Mouse (Mus musculus) CH12.LX (cell line): ENCODE measurements at regions not wholly inside any gene's neighbourhood (a gene's known extent, or its start where the extent isn't known, plus 50 kb on each side); places are given as distances from the start of the nearest gene placed in this dataset.

Experiments used
- CTCF ChIP-seq, 2 experiments: IDR thresholded peaks in 1 of 2; conservative IDR thresholded peaks in 1 of 2; 2 replicates each; pipeline ENCODE4 v1.5.1; 2011 to 2012; ENCODE audit warnings: low read depth in 2 of 2, low read length in 2 of 2, improper control_type of control experiment in 1 of 2, inconsistent platforms in 1 of 2, mild to moderate bottlenecking in 1 of 2, moderate library complexity in 1 of 2
- MAFK ChIP-seq: IDR thresholded peaks from 2 replicates; pipeline ENCODE4 v1.6.1; 2011; ENCODE audit warnings: low read length, improper control_type of control experiment; ENCODE audit not compliant: insufficient replicate concordance

- TF ChIP-seq MAFK (no peak), CTCF (conservative IDR thresholded peaks at IDR 0.05 in 1 of 2, IDR thresholded peaks at IDR 0.05 in 1 of 2; ENCODE audit: low read depth in 2 of 2, low read length in 2 of 2) (no peak)
Measured at GRCm38 (mm10) chr3:52527010-52527754, 259.0 kb downstream of the Foxo1 start.
